ENCODE assay signal across 9 mouse cellular contexts in genomic region chr8:80753017-80753715, GRCm38 (mm10). TPM values are rescaled to one million over a fixed set of nuclear protein-coding genes. Genes with fewer than 3 reads are reported as not detected.
DNase-seq lines count a peak whose midpoint lies in the region; ATAC-seq and TF ChIP-seq lines count a peak whose summit lies in the region.
"Had no signal": no experiment of that assay in that cellular context is flagged by ENCODE, and none has a peak within 500 bp of the region (broad histone marks: within the 10 kb centered on the region; RNA-seq: fewer than 3 reads in every experiment).

No protein-coding gene starts in this region.

- peak; percentile 79 for TF ChIP-seq CTCF in cerebellum, adult 2 months (IDR thresholded peaks at IDR 0.05; ENCODE audit: borderline replicate concordance, insufficient read depth, low read depth, low read length)
- peak; percentile 94 for TF ChIP-seq CTCF in forebrain, postnatal 0 days (IDR thresholded peaks at IDR 0.05; ENCODE audit: low read depth)
- TF ChIP-seq CTCF in lung, postnatal 0 days (IDR thresholded peaks at IDR 0.05): peak; percentile 92

- TF ChIP-seq EP300 in lung, postnatal 0 days (IDR thresholded peaks at IDR 0.05): no peak

- no peaks in the 10 kb centered on the region for H3K9me3 ChIP-seq in forebrain, postnatal 0 days (ENCODE audit: low read length)
- H3K9me3 ChIP-seq in lung, postnatal 0 days (ENCODE audit: low read length): no peaks in the 10 kb centered on the region
- H3K9me3 ChIP-seq: limb, embryonic 13.5 days had no signal

- no peak overlapping the region for H3K27ac ChIP-seq in cerebellum, adult 2 months (ENCODE audit: insufficient read depth, low read length)
- H3K27ac ChIP-seq in forebrain, postnatal 0 days (ENCODE audit: low read depth, low read length): no peak overlapping the region
- no peak overlapping the region for H3K27ac ChIP-seq in lung, postnatal 0 days (ENCODE audit: low read length)
- H3K27ac ChIP-seq: limb, embryonic 13.5 days had no signal

- H3K27me3 ChIP-seq in cerebellum, adult 2 months (ENCODE audit: control insufficient read depth, insufficient read depth, low read length): no peaks in the 10 kb centered on the region
- H3K27me3 ChIP-seq in forebrain, postnatal 0 days (ENCODE audit: insufficient read depth, low read length): no peaks in the 10 kb centered on the region
- H3K27me3 ChIP-seq in lung, postnatal 0 days (replicated peaks; ENCODE audit: insufficient read depth, low read length): no peaks in the 10 kb centered on the region
- H3K27me3 ChIP-seq: limb, embryonic 13.5 days had no signal

- no peak for TF ChIP-seq POLR2A in cerebellum, adult 2 months (IDR thresholded peaks at IDR 0.05; ENCODE audit: borderline replicate concordance, insufficient read depth, low read length)

- peak; percentile 91 for ATAC-seq in forebrain, postnatal 0 days
- peak; percentile 76 to 87 for ATAC-seq in hematopoietic stem cell, adult 5-6 weeks (replicated peaks in 1 of 2; ENCODE audit: insufficient read depth in 1 of 2, low FRiP score in 2 of 2, low TSS enrichment in 1 of 2, low read depth in 1 of 2, poor library complexity in 2 of 2, severe bottlenecking in 2 of 2)
- peak; percentile 65 for ATAC-seq in lung, postnatal 0 days

- H3K4me2 ChIP-seq in forebrain, postnatal 0 days (ENCODE audit: low read depth): no peak overlapping the region
- H3K4me2 ChIP-seq in lung, postnatal 0 days (replicated peaks; ENCODE audit: low read depth, low read length): no peak overlapping the region
- H3K4me2 ChIP-seq: limb, embryonic 13.5 days had no signal

- H3K4me1 ChIP-seq in cerebellum, adult 2 months (ENCODE audit: control insufficient read depth, insufficient read depth, low read length): no peaks in the 10 kb centered on the region
- no peaks in the 10 kb centered on the region for H3K4me1 ChIP-seq in forebrain, postnatal 0 days (ENCODE audit: insufficient read depth)
- no peaks in the 10 kb centered on the region for H3K4me1 ChIP-seq in lung, postnatal 0 days (ENCODE audit: insufficient read depth, low read depth, low read length)
- H3K4me1 ChIP-seq: limb, embryonic 13.5 days had no signal

- no peak overlapping the region for H3K9ac ChIP-seq in forebrain, postnatal 0 days
- no peak overlapping the region for H3K9ac ChIP-seq in lung, postnatal 0 days (replicated peaks; ENCODE audit: low read depth)
- H3K9ac ChIP-seq: limb, embryonic 13.5 days had no signal

- DNase-seq in MEL-GATA-1-ER (ENCODE audit: extremely low read depth, low read depth): peak; percentile 49
- peak; percentile 66 to 80 for DNase-seq in cerebellum, adult 2 months
- peak; percentile 91 for DNase-seq in forebrain, postnatal 0 days
- peak; percentile 59 to 92 for DNase-seq in layer of hippocampus, adult 18-20 months (ENCODE audit: low spot score in 2 of 2)
- DNase-seq in lung, postnatal 0 days (ENCODE audit: low spot score): peak; percentile 86
- DNase-seq in ovary, postnatal 14 days (ENCODE audit: low spot score): peak; percentile 85
- peak; percentile 74 for DNase-seq in thymus, postnatal 0 days (ENCODE audit: low spot score)

- 28% methylated on average over 9 of the region's 9 CpGs for WGBS in cerebellum, adult 2 months
- WGBS in forebrain, postnatal 0 days: 30% methylated on average over 9 of the region's 9 CpGs
- 29% methylated on average over 9 of the region's 9 CpGs for WGBS in lung, postnatal 0 days

- H3K36me3 ChIP-seq in forebrain, postnatal 0 days (ENCODE audit: insufficient read depth): no peaks in the 10 kb centered on the region
- H3K36me3 ChIP-seq in lung, postnatal 0 days (ENCODE audit: insufficient read depth, low read length): no peaks in the 10 kb centered on the region
- H3K36me3 ChIP-seq: limb, embryonic 13.5 days had no signal

- H3K4me3 ChIP-seq in cerebellum, adult 2 months (replicated peaks; ENCODE audit: insufficient read depth, low read depth, low read length): no peak overlapping the region
- no peak overlapping the region for H3K4me3 ChIP-seq in forebrain, postnatal 0 days (ENCODE audit: low read depth, low read length)
- H3K4me3 ChIP-seq in lung, postnatal 0 days (ENCODE audit: low read depth, low read length): no peak overlapping the region
- H3K4me3 ChIP-seq: limb, embryonic 13.5 days had no signal

RNA-seq across cellular contexts. Expression of gene Smarca5, which starts 13.9 kb away (rescaled TPM):
- polyA plus RNA-seq in cerebellum, adult 2 months (2012; rRNA removed): 18.9 and 20.7 TPM in 2 replicates
- 36.9 and 46.7 TPM in 2 replicates for total RNA-seq in forebrain, postnatal 0 days (2014; rRNA removed)
- polyA plus RNA-seq in forebrain, postnatal 0 days (2015; fragmentation: Nextera tagmentation; extraction: Ambion mirVana): 25.6 and 33.3 TPM in 2 replicates
- 204 and 243 TPM in 2 replicates for total RNA-seq in hematopoietic stem cell, adult 5-6 weeks (2017)
- total RNA-seq in layer of hippocampus, adult 18-20 months (2021): 10 to 100 TPM; 58.0 to 60.4 TPM
- polyA plus RNA-seq in lung, postnatal 0 days (2015; fragmentation: Nextera tagmentation; extraction: Ambion mirVana): 28.7 and 35.5 TPM in 2 replicates
- 86.7 and 91.3 TPM in 2 replicates for polyA plus RNA-seq in thymus, postnatal 0 days (2015; fragmentation: Nextera tagmentation; extraction: Ambion mirVana)
